Mouse (Mus musculus) liver, embryonic 14.5 days (tissue): ENCODE data around the gene Ctnna2. TPM values are rescaled to one million over a fixed set of nuclear protein-coding genes. Genes with fewer than 3 reads are reported as not detected.

Experiments
- ATAC-seq: fragments of 200-750 bp; cut with Nextera tagmentation; 2 replicates; pipeline ENCODE4 v1.8.0; 2017; ENCODE audit warnings: moderate number of reproducible peaks, mild to moderate bottlenecking, moderate library complexity; ENCODE audit not compliant: insufficient read depth
- DNase-seq, 3 experiments: peaks; one replicate each; pipeline ENCODE4 v3.0.0-alpha.2; 2012 to 2013; ENCODE audit warnings: low read depth in 3 of 3, low spot score in 3 of 3
- H3K27ac ChIP-seq: fragments of 300-500 bp; sonication (generic); 2 replicates; pipeline ENCODE4 v1.5.1; 2014; ENCODE audit warnings: moderate library complexity, mild to moderate bottlenecking, control low read depth, inconsistent platforms
- H3K27me3 ChIP-seq: fragments of 300-500 bp; sonication (generic); 2 replicates; pipeline ENCODE4 v1.6.1; 2014; ENCODE audit warnings: mild to moderate bottlenecking, low read length, moderate library complexity; ENCODE audit not compliant: control insufficient read depth, insufficient read depth
- H3K36me3 ChIP-seq: fragments of 300-500 bp; sonication (generic); replicated peaks from 2 replicates; pipeline ENCODE4 v1.6.1; 2014; ENCODE audit warnings: low read depth; ENCODE audit not compliant: control insufficient read depth, insufficient read depth
- H3K4me1 ChIP-seq, 2 experiments: fragments of 200-500 bp in 1 of 2; fragments of 300-500 bp in 1 of 2; sonication (generic) in 1 of 2; replicated peaks; 2 replicates each; pipeline ENCODE4 v1.6.1; 2012 to 2014; ENCODE audit warnings: antibody characterized with exemption in 1 of 2, inconsistent platforms in 1 of 2, low read length in 1 of 2; ENCODE audit not compliant: control insufficient read depth in 2 of 2, insufficient read depth in 2 of 2
- H3K4me2 ChIP-seq: fragments of 300-500 bp; sonication (generic); 2 replicates; pipeline ENCODE4 v1.6.1; 2014; ENCODE audit warnings: low read depth, mild to moderate bottlenecking, control low read depth, moderate library complexity
- H3K4me3 ChIP-seq, 2 experiments: fragments of 200-500 bp in 1 of 2; fragments of 300-500 bp in 1 of 2; sonication (generic) in 1 of 2; 2 replicates each; pipeline ENCODE4 v1.5.1; 2012 to 2014; ENCODE audit warnings: low read depth in 2 of 2, low read length in 2 of 2, mild to moderate bottlenecking in 2 of 2, control low read depth in 1 of 2, inconsistent platforms in 1 of 2, moderate library complexity in 1 of 2; ENCODE audit not compliant: insufficient read depth in 1 of 2
- H3K9ac ChIP-seq: fragments of 300-500 bp; sonication (generic); replicated peaks from 2 replicates; pipeline ENCODE4 v1.6.1; 2014; ENCODE audit warnings: mild to moderate bottlenecking, control low read depth, moderate library complexity
- H3K9me3 ChIP-seq: fragments of 300-500 bp; sonication (generic); 2 replicates; pipeline ENCODE4 v1.6.1; 2016; ENCODE audit warnings: low read length, mixed read lengths; ENCODE audit not compliant: control insufficient read depth
- CTCF ChIP-seq: IDR thresholded peaks from 2 replicates; pipeline ENCODE4 v1.5.1; 2016; ENCODE audit warnings: antibody characterized with exemption, low read depth, control low read depth
- EP300 ChIP-seq: IDR thresholded peaks from 2 replicates; pipeline ENCODE4 v1.6.1; 2016; ENCODE audit warnings: antibody characterized with exemption, low read depth
- WGBS: fragments of 180-500 bp; shearing (Covaris S2); extraction: QIAGEN DNeasy Blood & Tissue Kit; methylation state at CpG from one replicate; pipeline ENCODE4 v1.1.7; 2014; ENCODE audit not compliant: insufficient replicate concordance; 5-methylcytosine and 5-hydroxymethylcytosine counted together
- polyA plus RNA-seq, 2 experiments: library from polyadenylated mRNA; depleted of rRNA in 1 of 2; stranded (reverse) in 1 of 2; unstranded in 1 of 2; fragments of >200 nt; fragmentation: Nextera tagmentation in 1 of 2; extraction: Ambion mirVana in 1 of 2; gene quantifications; 2 replicates each; pipeline versions ENCODE4 v1.2.1 to v1.2.3; 2012 to 2014

Ctnna2 gene
- polyA plus RNA-seq, 2 experiments: 0.08 to 0.14 TPM

GRCm38 (mm10) chr6:77491721-77492120 is 487.8 kb downstream of the Ctnna2 start:
- no peak for ATAC-seq
- H3K36me3 ChIP-seq: no peaks in the 10 kb centered on the region
- 70% methylated on average over 5 of the region's 5 CpGs for WGBS

GRCm38 (mm10) chr6:77486658-77487057 is 492.8 kb downstream of the Ctnna2 start:
- no peak for ATAC-seq
- WGBS: 73% methylated on average over 3 of the region's 3 CpGs
- no peak overlapping the region for H3K27ac ChIP-seq

More at GRCm38 (mm10) chr6:77491721-77492120, 487.8 kb downstream of the Ctnna2 start:
- Histone ChIP-seq H3K27me3 (no peaks in the 10 kb centered on the region), H3K9me3 (no peaks in the 10 kb centered on the region; the same call in 1 of the 2 replicates), H3K4me3 (no peak overlapping the region), H3K4me1 (no peaks in the 10 kb centered on the region), H3K27ac (no peak overlapping the region), H3K4me2 (no peak overlapping the region), H3K9ac (no peak overlapping the region)
- TF ChIP-seq EP300 (no peak), CTCF (no peak)
- no peak for DNase-seq

GRCm38 (mm10) chr6:77482081-77482480 is 497.4 kb downstream of the Ctnna2 start:
- Histone ChIP-seq H3K9me3 (no peaks in the 10 kb centered on the region), H3K27me3 (no peaks in the 10 kb centered on the region), H3K9ac (no peak overlapping the region), H3K36me3 (no peaks in the 10 kb centered on the region), H3K4me2 (no peak overlapping the region), H3K4me3 (no peak overlapping the region), H3K4me1 (no peaks in the 10 kb centered on the region), H3K27ac (no peak overlapping the region)
- TF ChIP-seq EP300 (no peak), CTCF (no peak)
- DNase-seq: no peak
- 60% methylated on average over 3 of the region's 3 CpGs for WGBS
- ATAC-seq: no peak

More at GRCm38 (mm10) chr6:77486658-77487057, 492.8 kb downstream of the Ctnna2 start:
- no peaks in the 10 kb centered on the region for H3K9me3 ChIP-seq
- H3K27me3 ChIP-seq: no peaks in the 10 kb centered on the region
- no peaks in the 10 kb centered on the region for H3K4me1 ChIP-seq
- no peak for DNase-seq
- TF ChIP-seq EP300: no peak
- no peak for TF ChIP-seq CTCF
- H3K9ac ChIP-seq: no peak overlapping the region
- H3K4me2 ChIP-seq: no peak overlapping the region
- H3K4me3 ChIP-seq: no peak overlapping the region
- H3K36me3 ChIP-seq: no peaks in the 10 kb centered on the region

GRCm38 (mm10) chr6:77475354-77475753 is 504.1 kb downstream of the Ctnna2 start:
- H3K9me3 ChIP-seq: no peaks in the 10 kb centered on the region
- ATAC-seq (no peak), DNase-seq (no peak)
- H3K4me1 ChIP-seq: no peaks in the 10 kb centered on the region
- TF ChIP-seq EP300 (no peak), CTCF (no peak)
- no peak overlapping the region for H3K9ac ChIP-seq
- no peak overlapping the region for H3K4me2 ChIP-seq
- H3K27me3 ChIP-seq: no peaks in the 10 kb centered on the region
- H3K36me3 ChIP-seq: no peaks in the 10 kb centered on the region
- no peak overlapping the region for H3K27ac ChIP-seq
- 18% methylated on average over 1 of the region's 1 CpGs for WGBS
- H3K4me3 ChIP-seq: no peak overlapping the region

GRCm38 (mm10) chr6:77473256-77473655 is 506.2 kb downstream of the Ctnna2 start:
- Histone ChIP-seq H3K27ac (no peak overlapping the region), H3K36me3 (no peaks in the 10 kb centered on the region), H3K27me3 (no peaks in the 10 kb centered on the region), H3K4me3 (no peak overlapping the region), H3K4me1 (no peaks in the 10 kb centered on the region), H3K4me2 (no peak overlapping the region), H3K9me3 (no peaks in the 10 kb centered on the region), H3K9ac (no peak overlapping the region)
- WGBS: 69% methylated on average over 7 of the region's 7 CpGs
- ATAC-seq: no peak
- no peak for TF ChIP-seq CTCF
- no peak for TF ChIP-seq EP300
- no peak for DNase-seq
